In the genomic region with DNA sequence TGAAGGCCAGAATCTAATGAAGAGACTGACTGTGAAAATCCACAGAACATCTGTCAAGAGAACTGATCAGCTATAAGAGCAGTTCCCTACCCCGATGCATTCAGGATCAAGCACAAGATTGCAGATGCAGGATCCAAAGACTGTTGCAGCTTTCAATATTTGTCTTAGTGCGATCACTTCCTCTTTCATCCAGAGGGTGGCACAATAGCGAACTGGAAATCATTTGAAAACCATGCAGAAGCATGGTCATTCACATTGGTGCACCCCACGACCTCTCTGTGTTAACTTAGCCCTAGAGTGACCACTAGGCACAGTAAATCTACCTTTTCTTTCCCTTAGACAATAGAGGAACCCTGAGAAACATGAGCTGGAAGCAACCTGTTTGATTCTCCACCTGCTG, we compare ENCODE assay signal across 10 mouse cellular contexts. TPM values are rescaled to one million over a fixed set of nuclear protein-coding genes. Genes with fewer than 3 reads are reported as not detected.
DNase-seq lines count a peak whose midpoint lies in the region; ATAC-seq and TF ChIP-seq lines count a peak whose summit lies in the region.
"Had no signal": no experiment of that assay in that cellular context is flagged by ENCODE, and none has a peak within 500 bp of the region (broad histone marks: within the 10 kb centered on the region; RNA-seq: fewer than 3 reads in every experiment).

No protein-coding gene starts in this region.

- H3K9me3 ChIP-seq in heart, postnatal 0 days (replicated peaks; ENCODE audit: control insufficient read depth, low read length), result no peaks in the 10 kb centered on the region
- H3K9me3 ChIP-seq in lung, embryonic 14.5 days (ENCODE audit: low read depth, low read length), result no peaks in the 10 kb centered on the region
- H3K9me3 ChIP-seq: forebrain, embryonic 10.5 days had no signal

- no peak overlapping the region for H3K4me2 ChIP-seq in heart, postnatal 0 days (ENCODE audit: low read depth, low read length)
- H3K4me2 ChIP-seq in lung, embryonic 14.5 days, result no peak overlapping the region

- no peak for ATAC-seq in heart, postnatal 0 days (ENCODE audit: insufficient read depth, low read depth)
- no peak for ATAC-seq in lung, embryonic 14.5 days (ENCODE audit: insufficient read depth)

- H3K27me3 ChIP-seq in heart, postnatal 0 days (ENCODE audit: control insufficient read depth, insufficient read depth, low read length), result no peaks in the 10 kb centered on the region
- H3K27me3 ChIP-seq in lung, embryonic 14.5 days (ENCODE audit: insufficient read depth, low read length), result no peaks in the 10 kb centered on the region

- intact Hi-C loops in heart, postnatal 36 days (cut with DNase I), result loop anchor here (1.0 kb wide), 1 partner anchor 205 kb away; no protein-coding TSS in a partner anchor

- H3K4me3 ChIP-seq in heart, postnatal 0 days (ENCODE audit: low read depth, low read length), result no peak overlapping the region
- H3K4me3 ChIP-seq in lung, embryonic 14.5 days (ENCODE audit: low read depth, low read length), result no peak overlapping the region
- H3K4me3 ChIP-seq: forebrain, embryonic 10.5 days had no signal

- TF ChIP-seq CTCF in heart, postnatal 0 days (IDR thresholded peaks at IDR 0.05; ENCODE audit: low read depth), result peak; percentile 55
- peak; percentile 54 for TF ChIP-seq CTCF in lung, embryonic 14.5 days (IDR thresholded peaks at IDR 0.05; ENCODE audit: low read depth)

- H3K4me1 ChIP-seq in heart, postnatal 0 days (ENCODE audit: control insufficient read depth, insufficient read depth), result no peaks in the 10 kb centered on the region
- H3K4me1 ChIP-seq in lung, embryonic 14.5 days (ENCODE audit: insufficient read depth), result no peaks in the 10 kb centered on the region
- H3K4me1 ChIP-seq: forebrain, embryonic 10.5 days had no signal

- H3K27ac ChIP-seq in heart, postnatal 0 days (ENCODE audit: low read depth), result no peak overlapping the region
- no peak overlapping the region for H3K27ac ChIP-seq in lung, embryonic 14.5 days (ENCODE audit: low read depth)
- H3K27ac ChIP-seq: forebrain, embryonic 10.5 days had no signal

- WGBS in heart, postnatal 0 days, result 34% methylated on average over 4 of the region's 4 CpGs
- WGBS in lung, embryonic 14.5 days, result 34% methylated on average over 4 of the region's 4 CpGs

- TF ChIP-seq EP300 in heart, postnatal 0 days (IDR thresholded peaks at IDR 0.05; ENCODE audit: low read depth), result no peak

- no peak overlapping the region for H3K9ac ChIP-seq in heart, postnatal 0 days (replicated peaks; ENCODE audit: low read depth, low read length)
- H3K9ac ChIP-seq in lung, embryonic 14.5 days, result no peak overlapping the region

- no peaks in the 10 kb centered on the region for H3K36me3 ChIP-seq in heart, postnatal 0 days (replicated peaks; ENCODE audit: control insufficient read depth, insufficient read depth, low read length)
- H3K36me3 ChIP-seq in lung, embryonic 14.5 days (ENCODE audit: insufficient read depth), result no peaks in the 10 kb centered on the region
- H3K36me3 ChIP-seq: forebrain, embryonic 10.5 days had no signal

- DNase-seq in heart, postnatal 0 days (ENCODE audit: low spot score), result no peak
- DNase-seq in heart, postnatal 36 days, result no peak
- DNase-seq in lung, embryonic 14.5 days, result peak; percentile 54
- DNase-seq in lung, postnatal 25 days (ENCODE audit: low spot score), result no peak
- DNase-seq in adipocyte (ENCODE audit: low spot score), result peak; percentile 56
- peak; percentile 65 for DNase-seq in retina, postnatal 1 day
- no peak for DNase-seq in urinary bladder, postnatal 4 days (ENCODE audit: low spot score in 2 of 2)
- no peak for DNase-seq in thymus, postnatal 25 days
- DNase-seq: cerebellum, adult 11 months had no signal

RNA-seq across cellular contexts. Expression of a gene that starts 55.8 kb away (rescaled TPM):
- total RNA-seq in heart, postnatal 0 days (2014; rRNA removed; ENCODE audit: low replicate concordance), result 3.1 and 6.9 TPM in 2 replicates
- polyA plus RNA-seq in heart, postnatal 0 days (2015; fragmentation: Nextera tagmentation; extraction: Ambion mirVana), result 4.6 TPM in 2 replicates
- under 1 TPM; 0.33 to 0.79 TPM for total RNA-seq in heart, postnatal 36 days (2021)
- 10.6 and 11.7 TPM in 2 replicates for polyA plus RNA-seq in lung, embryonic 14.5 days (2014; fragmentation: Nextera tagmentation; extraction: Ambion mirVana)

Comparison
In these comparisons a context has a peak if more than half of its experiments do, and no peak if none do; other contexts are left out.
1. DNase-seq: peak in lung, embryonic 14.5 days (single experiment), adipocyte (single experiment) and retina, postnatal 1 day (single experiment); none in heart, postnatal 0 days (single experiment), heart, postnatal 36 days (0 of 2), lung, postnatal 25 days (single experiment), urinary bladder, postnatal 4 days (0 of 2) and thymus, postnatal 25 days (single experiment).